Mouse (Mus musculus) cerebellum, adult 8-10 months (tissue): ENCODE results near the gene Me3.
A peak's percentile ranks its signal among the peaks of the same experiment; 100 is the strongest.

Experiments
- DNase-seq: peaks from one replicate; pipeline ENCODE4 v3.0.0; 2022

The Me3 gene

DNA sequence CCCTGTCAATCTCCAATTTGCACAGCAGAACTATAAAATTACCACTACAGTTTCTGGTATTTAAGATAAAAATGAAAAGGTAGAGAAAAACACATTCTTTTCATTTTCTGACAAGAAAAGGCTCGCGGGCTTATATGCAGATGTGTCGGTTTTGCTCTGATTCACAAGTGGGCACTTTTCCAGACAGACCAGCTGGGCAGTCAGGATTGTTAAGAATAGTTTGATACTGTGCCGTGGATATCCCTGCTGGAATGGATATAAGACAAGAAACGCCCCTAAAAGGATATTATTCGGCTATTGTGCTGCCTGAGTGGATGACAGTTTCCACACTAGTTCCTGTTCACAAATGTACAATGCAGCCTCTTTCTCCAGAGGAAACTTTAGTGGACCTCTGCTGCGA is 116.2 kb downstream of the Me3 start:
- no peak for DNase-seq

DNA sequence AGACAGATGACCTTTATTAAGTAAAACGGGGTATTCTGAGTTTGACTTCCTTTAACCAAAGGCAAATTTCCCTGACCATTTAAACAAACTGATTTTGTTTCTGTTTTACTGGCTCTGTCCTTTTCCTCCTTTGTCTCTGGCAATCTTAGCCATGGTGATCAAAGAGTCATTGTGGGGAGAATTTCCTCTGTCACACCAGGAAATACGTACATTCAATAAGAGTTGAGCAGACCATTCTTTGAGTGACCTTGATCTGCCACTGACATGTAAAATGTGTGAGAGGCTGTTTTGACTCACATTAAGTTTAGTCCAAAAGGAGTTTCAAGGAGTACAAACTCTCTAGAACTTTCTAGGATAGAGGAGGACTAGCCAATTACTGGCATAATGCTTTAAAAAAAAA is 117.0 kb downstream of the Me3 start:
- no peak for DNase-seq

DNA sequence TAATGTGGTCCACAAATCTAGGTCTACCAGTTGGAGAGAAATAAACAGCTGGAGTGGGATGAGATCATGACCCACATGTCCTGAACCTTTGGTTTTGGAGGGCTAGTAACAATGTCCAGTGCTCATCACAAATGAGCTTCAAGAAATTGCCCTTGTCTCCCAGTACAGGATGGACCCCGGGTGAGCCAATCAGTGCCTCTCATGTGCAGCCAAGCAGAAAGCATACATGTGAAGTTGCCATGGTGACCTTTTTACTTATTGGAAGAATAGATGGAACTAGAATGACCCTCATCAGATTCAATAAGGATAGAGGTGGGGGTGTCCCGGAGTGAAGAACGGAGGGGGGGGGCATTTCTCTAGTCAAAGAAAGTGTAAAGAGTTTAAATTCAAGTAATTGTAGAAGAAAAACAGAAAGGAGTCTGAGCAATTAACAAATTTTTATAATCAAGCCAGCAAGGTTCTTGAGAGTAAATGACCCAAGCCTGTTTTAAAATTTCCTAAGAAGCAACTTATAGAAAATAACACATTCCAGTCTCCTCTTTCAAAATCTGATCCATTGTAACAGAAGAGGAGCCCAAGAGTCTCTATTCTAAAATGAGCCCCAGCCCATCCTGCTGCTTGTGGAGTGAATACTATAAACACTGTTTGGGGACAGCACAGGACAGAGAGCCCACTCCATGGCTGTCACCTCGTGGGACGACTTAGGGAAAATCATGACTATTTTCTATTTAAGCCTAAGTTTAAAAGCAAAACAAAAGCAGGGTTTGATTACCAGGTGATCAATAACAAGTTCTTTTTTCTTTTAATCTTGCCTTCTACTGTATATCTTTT is 134.7 kb downstream of the Me3 start:
- DNase-seq: no peak

DNA sequence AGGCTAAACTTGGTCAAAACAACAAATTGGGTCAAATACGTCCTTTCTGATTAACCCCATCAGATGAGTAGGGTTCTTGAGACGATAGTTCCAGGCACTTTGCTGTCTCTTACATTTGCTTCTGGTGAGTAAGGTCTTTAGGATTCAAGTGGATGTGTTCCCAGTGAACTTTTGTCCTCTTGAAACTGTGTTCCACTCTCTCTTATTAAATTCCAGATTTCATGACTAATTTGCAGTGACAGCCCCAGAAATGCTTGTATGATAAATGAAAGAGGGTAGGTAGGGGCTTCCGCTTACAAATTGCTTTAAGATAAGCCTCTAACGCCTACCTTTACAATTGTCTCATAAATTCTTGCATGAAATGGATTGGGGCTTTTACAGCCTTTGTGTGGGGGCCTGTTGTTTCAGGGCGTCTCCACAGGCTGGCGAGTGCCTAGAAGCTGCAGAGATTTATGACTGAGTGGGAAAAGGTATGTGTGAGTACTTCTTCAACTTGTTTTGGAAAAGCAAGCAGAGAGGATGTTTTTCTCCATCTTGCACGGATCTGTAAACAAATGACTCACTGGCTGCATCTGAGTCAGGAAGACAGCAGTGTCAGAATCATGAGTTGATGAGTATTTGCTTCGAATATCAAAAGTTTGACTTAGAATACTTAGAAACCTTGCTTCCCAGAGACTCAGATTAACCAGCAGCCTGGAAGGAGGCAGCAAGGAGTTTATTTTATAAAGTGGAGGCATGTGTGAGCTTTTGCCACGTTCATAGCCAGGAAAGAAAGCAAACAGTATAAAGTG is 137.1 kb downstream of the Me3 start:
- DNase-seq: no peak

DNA sequence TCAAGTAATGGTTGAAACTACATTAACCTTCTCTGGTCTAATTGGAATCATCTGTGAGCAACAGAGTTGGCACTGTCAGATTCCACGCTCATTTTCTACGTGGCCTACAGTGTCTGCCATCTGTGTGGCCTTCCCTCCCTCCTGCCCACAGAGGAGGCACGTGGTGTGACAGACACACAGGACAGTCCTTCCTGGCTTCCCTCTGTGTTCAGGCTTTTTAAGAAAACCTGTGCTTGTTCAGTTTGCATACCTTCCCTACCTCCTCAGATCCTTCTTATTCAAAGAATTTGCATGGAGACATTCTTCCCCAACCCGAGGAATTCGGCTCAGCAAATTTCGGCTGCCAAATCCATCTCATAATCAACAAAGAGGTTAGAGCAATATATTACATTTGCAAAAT is 137.8 kb downstream of the Me3 start:
- peak; percentile 44 for DNase-seq

DNA sequence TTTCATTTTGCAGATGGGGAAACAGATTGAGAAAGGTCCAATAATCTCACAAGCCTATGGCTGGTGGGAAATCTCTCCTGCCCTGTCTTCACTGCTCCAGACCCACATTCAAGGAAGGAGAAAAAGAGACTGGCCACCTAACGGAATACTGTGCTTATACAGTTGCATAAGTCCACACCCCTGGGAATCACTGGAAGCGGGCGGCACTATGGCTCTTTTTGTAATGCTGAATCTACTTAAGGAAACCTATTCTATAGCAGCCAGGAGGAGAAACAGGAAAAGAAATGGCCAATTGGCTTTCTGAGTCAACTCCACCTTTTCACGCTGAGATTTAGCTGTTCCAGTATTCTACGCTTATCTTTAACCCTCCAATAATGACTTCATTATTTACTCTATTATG is 140.7 kb downstream of the Me3 start:
- no peak for DNase-seq

DNA sequence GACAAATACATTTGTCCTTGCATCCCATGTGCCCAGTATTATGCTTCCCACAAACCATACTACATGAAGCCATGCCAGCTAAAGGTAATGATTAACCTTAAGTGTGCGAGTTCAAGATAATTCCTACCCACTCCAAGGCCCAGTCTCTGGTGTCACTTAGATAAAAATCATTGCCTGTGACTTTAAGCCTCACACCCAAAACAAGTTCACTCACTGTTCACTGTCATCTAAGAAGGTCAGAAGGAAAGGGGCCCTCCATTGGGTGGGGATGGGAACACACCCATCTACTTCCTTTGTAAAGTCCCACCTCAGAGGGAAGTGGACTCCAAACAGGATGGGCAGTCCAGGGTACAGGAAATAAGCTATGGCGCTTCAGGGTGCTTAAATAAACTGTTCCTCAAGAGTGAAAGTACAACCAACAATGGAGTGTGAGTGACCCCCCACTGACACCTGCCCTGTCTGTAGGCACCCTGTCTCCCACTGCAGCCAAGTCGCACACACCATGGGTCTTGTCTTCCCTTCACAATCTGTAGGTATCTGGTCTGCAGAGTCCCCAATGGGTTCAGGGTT is 141.2 kb downstream of the Me3 start:
- DNase-seq: no peak

DNA sequence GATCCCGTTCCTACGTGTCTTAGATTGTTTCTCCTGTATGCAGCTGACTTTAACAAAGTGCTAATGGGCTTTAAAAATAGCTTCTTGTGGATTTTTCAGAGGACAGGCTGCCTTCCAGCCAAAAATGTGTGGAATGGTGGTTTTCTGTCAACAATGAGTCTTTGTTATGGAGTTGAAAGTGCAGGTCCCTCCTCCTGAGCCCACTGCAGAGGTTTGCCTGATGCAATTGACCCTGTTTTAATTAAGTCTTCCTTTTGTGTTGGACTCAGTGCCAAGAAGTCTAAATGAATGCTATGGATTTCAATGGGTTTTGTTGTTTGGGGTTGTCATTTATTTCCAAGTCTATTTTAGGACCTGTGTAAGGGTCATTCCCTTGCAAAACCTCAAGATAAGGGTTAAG is 141.7 kb downstream of the Me3 start:
- no peak for DNase-seq

DNA sequence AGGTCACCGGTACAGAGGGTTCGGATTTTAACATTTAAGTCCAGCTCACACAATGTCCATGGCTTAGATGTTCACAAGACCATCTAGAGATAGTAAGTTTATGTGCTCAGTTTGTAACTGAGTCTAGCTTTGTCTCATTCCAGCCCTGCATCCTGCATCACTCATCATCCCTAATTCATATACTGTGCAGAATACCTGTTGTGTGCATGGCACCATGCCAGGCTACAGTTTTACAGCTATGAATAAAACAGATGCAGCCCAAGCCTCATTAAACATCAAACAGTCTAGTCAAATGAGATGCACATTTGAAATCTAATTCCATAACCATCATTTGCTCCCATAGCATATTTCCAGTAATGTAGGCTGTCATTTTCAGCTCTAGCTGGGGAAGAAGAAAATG is 143.7 kb downstream of the Me3 start:
- no peak for DNase-seq

DNA sequence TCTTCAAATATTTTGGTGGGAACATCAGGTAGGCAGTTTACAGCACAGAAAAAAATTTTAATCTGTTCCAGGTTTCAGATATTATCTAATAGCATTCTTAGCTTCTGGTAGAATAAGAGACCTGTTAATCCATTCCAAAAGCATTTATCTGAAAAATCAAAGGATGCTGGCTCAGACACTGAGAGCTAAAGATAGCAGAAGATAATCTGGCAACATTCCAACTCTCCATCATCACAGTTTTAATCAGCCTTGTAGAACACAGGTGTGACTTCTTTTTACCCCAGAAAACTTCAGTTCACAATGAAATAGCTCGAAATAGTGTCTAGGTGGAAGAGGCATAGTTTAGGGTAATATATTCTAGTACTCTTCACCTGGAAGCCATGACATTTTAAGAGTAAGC is 149.2 kb downstream of the Me3 start:
- DNase-seq: no peak

DNA sequence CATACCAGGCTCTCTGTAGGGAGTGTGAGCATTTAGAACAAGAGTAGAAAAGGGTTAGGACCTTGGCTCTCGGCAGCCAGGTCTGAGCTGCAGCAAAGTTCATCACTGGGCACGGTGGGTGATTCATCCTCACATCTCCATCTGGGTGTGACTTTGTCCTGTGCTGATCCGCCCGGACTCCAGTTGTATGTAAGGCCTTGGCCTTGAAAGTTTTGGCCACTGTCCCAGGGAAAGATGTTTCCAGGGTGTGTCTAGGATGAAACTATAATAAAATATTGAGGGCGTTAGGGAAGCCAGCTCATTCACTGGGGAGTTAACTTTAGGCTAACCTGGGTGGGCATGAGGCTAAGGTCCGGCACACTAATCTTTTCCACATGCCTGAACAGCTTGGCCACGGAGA is 155.5 kb downstream of the Me3 start:
- no peak for DNase-seq

DNA sequence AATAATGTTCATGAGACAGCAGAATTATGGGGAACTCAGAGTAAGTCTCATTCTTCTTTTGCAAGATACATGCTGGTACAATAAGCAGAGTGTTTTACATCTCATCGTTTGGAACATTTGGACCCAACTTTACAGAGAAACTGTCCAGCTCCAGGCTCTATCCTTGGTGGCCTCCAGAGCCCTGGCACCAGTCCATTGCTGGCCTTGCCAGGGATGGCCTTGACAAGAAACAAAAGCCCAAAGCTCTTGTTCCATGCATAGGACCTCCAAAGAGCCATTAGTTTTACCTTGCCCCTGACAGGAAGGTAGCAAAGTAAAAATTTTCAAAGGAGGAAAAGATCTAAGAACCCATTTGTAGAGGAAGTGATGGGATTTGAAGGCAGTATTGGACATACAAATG is 160.4 kb downstream of the Me3 start:
- no peak for DNase-seq

DNA sequence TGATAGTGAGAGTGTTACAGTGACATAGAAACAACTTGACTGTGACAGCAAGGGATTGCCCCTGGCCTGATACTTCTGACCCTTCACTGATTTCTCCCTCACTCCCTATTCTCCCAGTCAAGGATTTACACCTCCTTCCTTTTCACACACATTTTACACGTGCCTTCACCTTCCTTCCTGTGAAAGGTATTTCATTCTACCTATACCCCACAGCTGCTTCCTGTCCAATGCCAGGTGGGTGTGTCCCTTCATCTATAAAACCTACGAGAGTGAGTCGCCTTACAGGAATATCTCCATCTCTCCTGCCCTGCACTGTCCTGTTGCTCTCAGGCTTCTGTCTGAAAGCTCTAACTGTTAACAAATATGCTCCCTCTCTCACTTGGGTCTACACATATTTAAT is 163.2 kb downstream of the Me3 start:
- no peak for DNase-seq

DNA sequence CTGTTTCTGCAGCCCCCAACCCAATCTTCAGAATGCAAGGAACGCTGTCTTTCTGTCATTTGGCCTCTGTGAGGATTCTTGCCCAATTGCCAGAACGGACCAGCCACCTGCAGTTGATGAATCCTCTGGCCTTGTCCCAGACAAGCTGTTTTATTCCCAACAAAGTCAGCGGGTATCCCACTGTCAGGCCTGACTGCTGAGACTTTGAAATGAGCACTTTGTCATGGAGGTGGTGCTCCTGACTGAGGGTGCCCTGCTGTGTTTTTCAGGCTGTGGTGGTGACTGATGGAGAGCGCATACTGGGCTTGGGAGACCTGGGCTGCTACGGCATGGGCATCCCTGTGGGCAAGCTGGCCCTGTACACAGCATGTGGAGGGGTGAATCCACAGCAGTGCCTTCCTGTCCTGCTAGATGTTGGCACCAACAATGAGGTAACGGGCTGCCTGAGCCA is 164.2 kb downstream of the Me3 start:
- peak; percentile 59 for DNase-seq

DNA sequence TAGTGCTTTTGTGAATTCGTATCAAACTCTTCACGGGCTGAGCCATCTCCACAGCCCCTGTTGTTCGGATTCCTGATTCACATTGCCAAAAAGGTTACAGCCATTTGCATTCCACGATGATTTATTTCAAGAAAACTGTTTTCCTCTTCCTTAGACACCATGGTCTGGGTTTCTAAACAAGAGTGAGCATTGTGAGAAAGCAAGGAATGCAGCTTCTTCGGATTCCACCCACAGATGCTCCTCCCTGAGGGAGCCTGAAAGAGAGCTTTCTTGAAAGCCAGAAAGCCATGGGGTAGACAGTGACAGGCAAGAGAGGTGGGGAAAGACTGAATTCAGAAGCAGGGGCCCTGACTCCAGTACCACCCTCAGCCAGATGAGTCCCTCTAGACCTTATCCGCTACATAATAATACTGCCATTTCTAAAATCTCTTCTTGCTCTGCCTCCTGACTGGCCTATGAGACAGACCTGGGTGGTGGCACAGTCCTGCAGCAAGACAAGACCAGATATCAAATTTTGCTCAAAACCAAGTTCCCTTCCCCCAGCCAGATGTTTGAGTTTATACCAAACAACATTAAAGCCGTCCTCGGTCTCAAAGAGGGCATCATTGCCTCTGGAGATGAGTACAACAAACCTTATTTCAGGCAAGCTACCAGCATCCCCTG is 166.3 kb downstream of the Me3 start:
- DNase-seq: no peak

DNA sequence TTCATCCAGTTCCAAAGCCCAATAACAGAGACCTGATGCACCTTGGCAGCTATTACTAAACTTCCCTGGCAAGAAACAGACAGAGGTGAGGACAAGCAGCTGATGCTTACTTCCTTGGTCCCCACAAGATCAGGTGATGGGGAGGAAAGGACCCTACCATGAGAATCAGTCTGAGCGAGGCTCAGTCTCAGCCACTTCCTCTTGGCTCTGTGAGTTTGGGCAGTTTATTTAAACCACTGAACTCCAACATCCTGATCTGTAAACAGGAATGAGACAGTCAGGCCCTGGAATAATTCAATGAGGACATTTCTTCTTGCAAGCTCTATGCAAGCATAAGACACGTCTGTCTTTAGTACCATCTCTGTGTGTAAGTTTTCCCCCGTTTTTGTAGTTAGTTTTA is 170.3 kb downstream of the Me3 start:
- no peak for DNase-seq

DNA sequence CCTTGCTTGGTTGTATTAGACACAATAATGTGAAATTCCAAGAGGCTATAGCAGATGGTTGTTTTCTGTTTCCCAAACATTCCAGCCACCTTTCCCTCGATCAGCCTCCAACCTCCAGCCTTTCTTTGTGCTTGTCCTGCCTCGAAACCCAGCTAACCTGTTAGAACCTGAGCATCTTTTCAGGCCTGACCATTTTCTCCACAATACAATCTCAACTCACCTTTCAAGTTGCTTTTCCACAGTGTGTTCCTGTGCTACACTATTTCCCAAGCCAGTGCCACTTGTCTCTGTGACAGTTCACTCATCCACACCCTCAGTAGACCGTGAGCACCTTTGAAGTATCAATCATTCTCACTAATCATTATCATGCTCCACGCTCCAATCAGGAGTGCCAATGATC is 171.8 kb downstream of the Me3 start:
- no peak for DNase-seq

DNA sequence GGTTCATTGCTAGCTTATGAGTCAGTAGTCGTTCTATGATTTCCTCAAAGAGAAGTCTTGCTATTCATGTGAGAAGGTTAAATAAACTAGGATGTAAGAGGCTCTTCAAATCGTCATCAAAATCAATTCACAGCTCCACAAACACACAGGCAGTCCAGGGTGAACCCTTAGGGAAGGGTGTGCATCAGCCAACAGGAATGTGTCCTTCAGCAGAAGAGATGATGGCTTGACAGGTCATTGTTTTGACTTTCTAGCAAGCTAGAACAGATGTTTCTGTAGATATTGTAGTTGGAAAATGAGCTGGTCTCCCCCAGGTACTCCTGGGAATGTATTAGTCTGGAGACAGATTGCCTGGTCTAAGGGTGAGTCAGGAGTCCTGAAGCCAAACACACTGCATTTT is 177.2 kb downstream of the Me3 start:
- DNase-seq: no peak

DNA sequence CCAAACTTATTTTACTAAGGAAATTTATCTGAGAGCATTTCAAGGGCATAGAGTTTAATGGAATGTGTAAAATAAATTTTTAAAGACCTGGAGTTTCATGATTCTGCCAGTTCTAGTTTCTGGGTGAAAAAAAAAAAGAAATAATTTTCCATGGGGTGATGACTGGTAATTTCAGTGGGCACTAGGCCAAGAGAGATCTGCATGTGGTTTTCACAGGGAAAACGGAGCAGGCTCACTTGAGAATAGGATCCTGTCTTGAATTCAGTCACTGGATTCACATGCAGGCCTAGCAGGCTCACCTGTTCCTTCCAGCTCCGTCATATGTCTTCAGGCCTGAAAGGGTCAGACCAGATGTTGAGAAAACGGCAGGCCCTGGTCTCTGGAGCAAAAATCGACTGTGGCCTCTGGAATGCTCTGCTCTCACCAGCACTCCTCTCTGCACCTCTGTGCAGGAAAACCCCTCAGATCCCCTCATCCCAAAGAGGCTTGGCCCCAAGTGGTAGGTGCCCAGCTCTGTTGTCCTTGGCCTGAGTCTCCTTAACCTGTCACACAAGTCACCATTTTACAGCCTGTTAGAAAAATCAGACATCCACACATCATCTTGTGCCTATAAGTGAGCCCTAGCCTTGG is 196.4 kb downstream of the Me3 start:
- DNase-seq: no peak

DNA sequence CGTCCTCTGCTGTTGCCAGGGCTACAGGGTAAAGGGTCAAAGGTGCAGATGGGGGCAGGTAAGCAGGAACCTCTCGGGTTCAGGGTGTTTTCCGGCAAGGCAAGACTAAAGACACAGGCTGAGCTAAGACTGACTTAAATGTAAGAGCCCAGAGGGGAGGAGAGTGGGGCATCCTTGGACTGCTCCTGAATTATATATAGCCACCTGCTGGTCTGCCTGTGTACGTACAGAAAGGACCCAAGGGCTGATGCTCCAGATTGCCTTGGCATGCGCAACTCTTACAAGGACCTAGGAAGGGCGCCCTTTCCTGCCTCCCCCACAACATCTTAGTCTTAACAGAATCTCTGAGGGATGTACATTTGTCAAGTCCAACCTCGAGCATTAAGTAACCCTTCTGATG is 197.0 kb downstream of the Me3 start:
- no peak for DNase-seq

DNA sequence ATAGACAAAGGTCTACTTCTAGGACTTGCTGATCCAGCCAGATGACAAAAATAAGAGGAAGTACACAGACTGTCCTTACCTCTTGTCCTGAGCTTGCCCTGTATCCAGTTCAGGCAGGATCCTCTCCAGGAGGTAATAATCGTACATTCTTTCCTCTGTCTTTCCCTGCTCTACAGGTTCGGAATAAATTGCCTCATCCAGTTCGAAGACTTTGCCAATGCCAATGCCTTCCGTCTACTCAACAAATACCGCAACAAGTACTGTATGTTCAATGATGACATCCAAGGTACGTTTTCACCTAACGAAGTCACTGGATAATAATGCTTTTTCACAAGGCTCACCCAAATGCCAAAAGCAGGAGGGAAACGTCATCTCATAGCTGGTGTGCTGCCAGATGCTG is 201.3 kb downstream of the Me3 start:
- DNase-seq: no peak

DNA sequence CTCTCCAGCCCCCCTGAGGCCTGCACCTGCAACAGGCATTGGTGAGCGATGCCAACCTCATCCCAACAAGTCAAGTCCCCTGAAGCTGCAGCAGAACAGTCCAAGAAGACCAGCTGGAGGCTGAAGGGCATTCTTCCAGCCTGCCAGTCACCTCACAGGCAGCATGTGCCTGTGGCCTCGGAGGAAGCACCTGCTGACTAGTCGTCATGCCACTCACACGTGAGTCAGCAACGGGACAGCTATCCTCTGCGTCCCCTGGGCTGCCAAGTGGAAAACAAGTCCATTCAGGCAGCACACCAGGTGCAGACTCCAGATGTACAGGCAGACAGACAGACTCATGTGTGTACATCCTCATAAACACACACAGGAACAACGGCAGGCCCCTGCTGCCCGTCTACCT is 203.4 kb downstream of the Me3 start:
- peak; percentile 27 for DNase-seq

DNA sequence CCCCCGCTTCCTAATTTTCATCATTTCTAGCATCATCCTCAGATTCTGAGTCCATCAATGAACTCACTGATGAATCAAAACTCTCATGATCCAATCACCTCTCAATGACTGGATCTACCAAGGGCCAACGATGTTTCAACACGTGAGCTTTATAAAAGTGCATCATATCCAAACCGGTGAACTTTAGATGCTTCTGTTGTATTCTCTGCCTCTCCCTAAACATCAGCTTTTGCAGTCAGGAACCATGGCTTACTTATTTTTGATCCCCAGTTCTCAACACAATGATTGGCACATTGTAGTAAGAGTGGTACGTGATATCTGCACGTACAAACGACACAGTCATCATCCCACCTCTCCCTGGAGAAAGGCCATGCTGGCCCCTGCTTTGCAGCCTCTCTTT is 204.5 kb downstream of the Me3 start:
- no peak for DNase-seq
